Mouse (Mus musculus): Measurements from ENCODE around the gene Elmod3.

The Elmod3 gene

GRCm38 (mm10) chr6:72581625-72582382, 16.4 kb downstream of the Elmod3 start:
- in situ Hi-C loops (cut with MboI, MseI) = no loop called here

- in situ Hi-C loops (cut with MboI, MseI) = no loop called here
Measured at GRCm38 (mm10) chr6:72576041-72576440, 22.2 kb downstream of the Elmod3 start.

- in situ Hi-C loops (cut with MboI, MseI) = no loop called here
Measured at GRCm38 (mm10) chr6:72571826-72572225, 26.4 kb downstream of the Elmod3 start.

- in situ Hi-C loops (cut with MboI, MseI) = no loop called here
Measured at GRCm38 (mm10) chr6:72570644-72571397, 27.4 kb downstream of the Elmod3 start.

GRCm38 (mm10) chr6:72568736-72569135, 29.5 kb downstream of the Elmod3 start:
- in situ Hi-C loops (cut with MboI, MseI) = loop anchor here (5.0 kb wide), 2 partner anchors 41 to 141 kb away; no protein-coding TSS in a partner anchor

- in situ Hi-C loops (cut with MboI, MseI) = loop anchor here (5.0 kb wide), 2 partner anchors 40 to 140 kb away; no protein-coding TSS in a partner anchor
Measured at GRCm38 (mm10) chr6:72567508-72567907, 30.7 kb downstream of the Elmod3 start.

GRCm38 (mm10) chr6:72566044-72566443, 32.2 kb downstream of the Elmod3 start:
- in situ Hi-C loops (cut with MboI, MseI) = loop anchor here (5.0 kb wide), 2 partner anchors 39 to 139 kb away; no protein-coding TSS in a partner anchor

GRCm38 (mm10) chr6:72565506-72565905, 32.7 kb downstream of the Elmod3 start:
- in situ Hi-C loops (cut with MboI, MseI) = loop anchor here (5.0 kb wide), 2 partner anchors 38 to 138 kb away; no protein-coding TSS in a partner anchor

GRCm38 (mm10) chr6:72562894-72563293, 35.3 kb downstream of the Elmod3 start:
- in situ Hi-C loops (cut with MboI, MseI) = loop anchor here in 1 of 2 experiments (5.0 kb wide), 1 partner anchor 136 kb away; no protein-coding TSS in a partner anchor

- in situ Hi-C loops (cut with MboI, MseI) = loop anchor here in 1 of 2 experiments (5.0 kb wide), 1 partner anchor 135 kb away; no protein-coding TSS in a partner anchor
Measured at GRCm38 (mm10) chr6:72562486-72562885, 35.7 kb downstream of the Elmod3 start.

GRCm38 (mm10) chr6:72560801-72561200, 37.4 kb downstream of the Elmod3 start:
- in situ Hi-C loops (cut with MboI, MseI) = loop anchor here in 1 of 2 experiments (5.0 kb wide), 1 partner anchor 134 kb away; no protein-coding TSS in a partner anchor

- in situ Hi-C loops (cut with MboI, MseI) = loop anchor here in 1 of 2 experiments (5.0 kb wide), 2 partner anchors 44 to 206 kb away; partner anchors contain the start of genes 0610030E20Rik, Elmod3, Retsat and Usp39
Measured at GRCm38 (mm10) chr6:72553079-72553412, 45.2 kb downstream of the Elmod3 start.

GRCm38 (mm10) chr6:72552171-72553078, 45.8 kb downstream of the Elmod3 start:
- in situ Hi-C loops (cut with MboI, MseI) = loop anchor here in 1 of 2 experiments (5.0 kb wide), 2 partner anchors 45 to 205 kb away; partner anchors contain the start of genes 0610030E20Rik, Elmod3, Retsat and Usp39

GRCm38 (mm10) chr6:72550503-72551100, 47.6 kb downstream of the Elmod3 start:
- in situ Hi-C loops (cut with MboI, MseI) = loop anchor here in 1 of 2 experiments (5.0 kb wide), 2 partner anchors 47 to 203 kb away; partner anchors contain the start of genes 0610030E20Rik, Elmod3, Retsat and Usp39

- in situ Hi-C loops (cut with MboI, MseI) = loop anchor here in 1 of 2 experiments (5.0 kb wide), 2 partner anchors 47 to 203 kb away; partner anchors contain the start of genes 0610030E20Rik, Elmod3, Retsat and Usp39
Measured at GRCm38 (mm10) chr6:72550025-72550424, 48.2 kb downstream of the Elmod3 start.

GRCm38 (mm10) chr6:72549041-72549580, 49.1 kb downstream of the Elmod3 start:
- in situ Hi-C loops (cut with MboI, MseI) = no loop called here

GRCm38 (mm10) chr6:72547862-72548261, 50.4 kb downstream of the Elmod3 start:
- in situ Hi-C loops (cut with MboI, MseI) = no loop called here

GRCm38 (mm10) chr6:72547121-72547520, 51.1 kb downstream of the Elmod3 start:
- in situ Hi-C loops (cut with MboI, MseI) = no loop called here

- in situ Hi-C loops (cut with MboI, MseI) = no loop called here
Measured at GRCm38 (mm10) chr6:72545377-72545776, 52.8 kb downstream of the Elmod3 start.

Data from T-helper 17 cell (primary cell).